Mouse (Mus musculus): ENCODE data around the gene Zfp442. TPM values are rescaled to one million over a fixed set of nuclear protein-coding genes. Genes with fewer than 3 reads are reported as not detected.

Gene Zfp442
- total RNA-seq (2023) = 1 to 10 TPM; 4.9 to 6.6 TPM

GRCm38 (mm10) chr2:150451180-150451919 lies at the start of gene Zfp442:
Zfp442 (minus strand) TSS chr2:150451486.

GRCm38 (mm10) chr2:150484939-150485778 lies 33.9 kb upstream of the Zfp442 start, which contains the start of gene Zfp345:
Zfp345 (minus strand) TSS chr2:150485091.

DNA sequence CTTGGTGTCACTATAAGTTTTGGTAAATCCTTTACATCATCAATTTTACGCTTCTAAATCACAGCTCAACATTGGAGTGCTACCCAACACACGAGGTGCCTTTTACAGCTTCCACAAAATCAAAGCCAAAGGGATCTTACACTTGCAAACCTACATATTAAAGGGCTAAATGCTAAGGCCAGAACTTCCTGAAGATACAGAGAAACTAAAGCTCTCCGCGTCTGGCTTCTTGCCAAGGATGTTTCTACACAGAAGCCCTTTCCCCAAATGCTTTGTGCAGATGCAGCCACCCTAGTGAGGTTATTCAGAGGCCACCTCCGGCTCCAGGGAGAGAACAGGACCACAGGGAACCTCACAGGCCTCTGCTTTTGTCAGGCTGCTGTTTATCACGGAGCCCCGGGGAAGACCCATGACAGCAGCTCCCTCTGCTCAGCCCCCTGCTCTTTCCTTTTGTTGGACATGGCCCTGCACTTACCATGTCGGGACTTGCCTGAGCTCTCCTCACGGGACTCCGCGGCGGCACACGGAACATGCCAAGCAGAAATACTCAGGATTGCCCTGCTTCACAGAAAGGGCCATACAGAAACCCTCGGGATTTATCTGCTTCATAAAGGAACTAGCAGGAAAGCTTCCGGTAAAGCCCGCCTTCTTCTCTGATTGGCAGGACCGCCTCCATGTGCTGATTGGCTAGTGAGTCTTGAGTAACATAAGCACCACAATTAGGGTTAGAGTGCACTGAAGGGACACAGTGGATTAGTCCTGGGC lies 89.0 kb downstream of the Zfp442 start, which contains the start of gene 3300002I08Rik:
Gene 3300002I08Rik (minus strand): TSS at position 653 of the 765 bp plus-strand sequence.

Other genes starting within 250 kb of the Zfp442 start
- gene Zfp937, start 233.4 kb downstream of the Zfp442 start, total RNA-seq (2023) = 1 to 10 TPM; 5.0 to 6.6 TPM
- 10 to 100 TPM; 11.2 to 14.8 TPM for gene Gm21994, start 195.9 kb downstream of the Zfp442 start, total RNA-seq (2023)
- gene Gm14124, start 194.0 kb downstream of the Zfp442 start, total RNA-seq (2023) = under 1 TPM; 0.68 to 0.76 TPM
- 10 to 100 TPM in 1 of 2 experiments, 1 to 10 TPM in 1; 7.6 to 14.9 TPM for gene Gm10130, start 127.8 kb downstream of the Zfp442 start, total RNA-seq (2023)
- gene 3300002I08Rik, start 88.7 kb downstream of the Zfp442 start, total RNA-seq (2023) = 1 to 10 TPM; 7.3 to 7.8 TPM
- 1 to 10 TPM; 1.5 to 1.6 TPM for gene Zfp345, start 33.6 kb upstream of the Zfp442 start, total RNA-seq (2023)
- 10 to 100 TPM; 34.9 to 43.1 TPM for gene Cst7, start 118.9 kb upstream of the Zfp442 start, total RNA-seq (2023)
- 10 to 100 TPM; 25.5 to 35.0 TPM for gene Apmap, start 157.1 kb upstream of the Zfp442 start, total RNA-seq (2023)
- gene Acss1, start 217.0 kb upstream of the Zfp442 start, total RNA-seq (2023) = 10 to 100 TPM; 44.1 to 47.4 TPM
- not detected for gene Vsx1, start 237.9 kb upstream of the Zfp442 start, total RNA-seq (2023)

Measured in T-cell, adult 66 days (primary cell).